Mouse (Mus musculus) lung, postnatal 0 days (tissue): Measurements from ENCODE around the gene Gm6763. TPM values are rescaled to one million over a fixed set of nuclear protein-coding genes. Genes with fewer than 3 reads are reported as not detected.
"Not testable (repeated sequence)": the region's sequence is repeated elsewhere in the genome, so short reads cannot be mapped to it uniquely, and the experiment has no call there.

Experiments
- ATAC-seq: fragments of 200-750 bp; cut with Nextera tagmentation; 2 replicates; pipeline ENCODE4 v1.8.0; 2017; ENCODE audit warnings: moderate library complexity
- DNase-seq: peaks from one replicate; pipeline ENCODE4 v3.0.0-alpha.2; 2016; ENCODE audit warnings: low spot score
- H3K27ac ChIP-seq: fragments of 300-500 bp; sonication (generic); 2 replicates; pipeline ENCODE4 v1.5.1; 2014; ENCODE audit warnings: antibody characterized with exemption, mild to moderate bottlenecking, low read length, mixed read lengths
- H3K27me3 ChIP-seq: fragments of 300-500 bp; sonication (generic); replicated peaks from 2 replicates; pipeline ENCODE4 v1.6.1; 2014; ENCODE audit warnings: low read length, mixed read lengths; ENCODE audit not compliant: insufficient read depth
- H3K36me3 ChIP-seq: fragments of 300-500 bp; sonication (generic); 2 replicates; pipeline ENCODE4 v1.6.1; 2014; ENCODE audit warnings: low read length, mixed read lengths; ENCODE audit not compliant: insufficient read depth
- H3K4me1 ChIP-seq: fragments of 300-500 bp; sonication (generic); 2 replicates; pipeline ENCODE4 v1.6.1; 2014; ENCODE audit warnings: antibody characterized with exemption, low read depth, low read length, mixed read lengths; ENCODE audit not compliant: insufficient read depth
- H3K4me2 ChIP-seq: fragments of 300-500 bp; sonication (generic); replicated peaks from 2 replicates; pipeline ENCODE4 v1.6.1; 2014; ENCODE audit warnings: low read depth, mild to moderate bottlenecking, low read length, moderate library complexity, mixed read lengths
- H3K4me3 ChIP-seq: fragments of 300-500 bp; sonication (generic); 2 replicates; pipeline ENCODE4 v1.5.1; 2014; ENCODE audit warnings: low read depth, low read length
- H3K9ac ChIP-seq: fragments of 300-500 bp; sonication (generic); replicated peaks from 2 replicates; pipeline ENCODE4 v1.6.1; 2014; ENCODE audit warnings: low read depth, mild to moderate bottlenecking
- H3K9me3 ChIP-seq: fragments of 300-500 bp; sonication (generic); 2 replicates; pipeline ENCODE4 v1.6.1; 2016; ENCODE audit warnings: low read length, mixed read lengths
- CTCF ChIP-seq: IDR thresholded peaks from 2 replicates; pipeline ENCODE4 v1.5.1; 2016; ENCODE audit warnings: antibody characterized with exemption, mild to moderate bottlenecking
- EP300 ChIP-seq: IDR thresholded peaks from 2 replicates; pipeline ENCODE4 v1.6.1; 2016; ENCODE audit warnings: antibody characterized with exemption, mild to moderate bottlenecking, control low read depth
- WGBS: fragments of 180-500 bp; shearing (Covaris S2); extraction: QIAGEN DNeasy Blood & Tissue Kit; methylation state at CpG from one replicate; pipeline ENCODE4 v1.1.7; 2014; 5-methylcytosine and 5-hydroxymethylcytosine counted together
- polyA plus RNA-seq: library from polyadenylated mRNA; unstranded; fragments of >200 nt; fragmentation: Nextera tagmentation; extraction: Ambion mirVana; gene quantifications from 2 replicates; pipeline ENCODE4 v1.2.1, GENCODE M21; 2015

The Gm6763 gene
- not detected in 2 replicates for polyA plus RNA-seq

GRCm38 (mm10) chr10:104151197-104151596 lies at the start of gene Gm6763:
Gene Gm6763 (plus strand): TSS chr10:104151497.
- not testable (repeated sequence) for DNase-seq, H3K27ac ChIP-seq, ATAC-seq, H3K4me2 ChIP-seq, H3K36me3 ChIP-seq, H3K4me1 ChIP-seq, H3K27me3 ChIP-seq, H3K9ac ChIP-seq, H3K4me3 ChIP-seq, H3K9me3 ChIP-seq
- no CpG with 5 or more reads among the region's 3 CpGs for WGBS

GRCm38 (mm10) chr10:104110044-104110443 lies 41.3 kb upstream of the Gm6763 start:
- Histone ChIP-seq H3K4me3 (no peak overlapping the region), H3K4me2 (no peak overlapping the region), H3K36me3 (no peaks in the 10 kb centered on the region), H3K27me3 (no peaks in the 10 kb centered on the region), H3K9me3 (no peaks in the 10 kb centered on the region), H3K9ac (no peak overlapping the region), H3K4me1 (no peaks in the 10 kb centered on the region), H3K27ac (no peak overlapping the region)
- 58% methylated on average over 3 of the region's 3 CpGs for WGBS
- no peak for TF ChIP-seq EP300
- DNase-seq (no peak), ATAC-seq (no peak)

GRCm38 (mm10) chr10:104118312-104118711 lies 33.0 kb upstream of the Gm6763 start:
- Histone ChIP-seq H3K4me3 (no peak overlapping the region), H3K9ac (no peak overlapping the region), H3K4me1 (no peaks in the 10 kb centered on the region), H3K4me2 (no peak overlapping the region), H3K27ac (no peak overlapping the region), H3K27me3 (no peaks in the 10 kb centered on the region), H3K36me3 (no peaks in the 10 kb centered on the region), H3K9me3 (no peaks in the 10 kb centered on the region)
- TF ChIP-seq EP300 (no peak), CTCF (no peak)
- 49% methylated on average over 2 of the region's 2 CpGs for WGBS
- ATAC-seq (no peak), DNase-seq (no peak)

DNA sequence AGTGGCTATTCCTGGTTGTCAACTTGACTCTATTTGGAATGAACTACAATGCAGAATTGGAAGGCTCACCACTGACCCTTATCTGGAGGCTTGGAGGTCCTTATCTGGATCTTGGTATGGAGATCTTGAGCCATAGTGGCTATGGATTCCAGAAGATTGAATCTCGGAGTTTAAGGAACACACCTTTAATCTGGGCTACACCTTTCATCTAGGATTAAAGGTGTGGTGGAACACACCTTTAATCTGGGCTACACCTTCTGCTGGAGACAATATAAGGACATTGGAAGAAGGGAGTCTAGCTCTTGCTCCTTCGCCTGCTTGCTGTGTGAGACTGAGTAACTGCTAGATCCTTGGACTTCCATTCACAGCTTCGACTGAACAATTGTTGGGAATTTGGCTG lies 8.6 kb upstream of the Gm6763 start, which contains the start of gene Gm21293:
Gene Gm21293, plus strand, starts transcription at position 301 of the 400 bp plus-strand sequence.
- H3K27ac ChIP-seq, H3K9ac ChIP-seq, H3K36me3 ChIP-seq, H3K4me3 ChIP-seq, H3K4me1 ChIP-seq, ATAC-seq, H3K27me3 ChIP-seq, H3K9me3 ChIP-seq, DNase-seq, H3K4me2 ChIP-seq: not testable (repeated sequence)
- WGBS: no CpG with 5 or more reads among the region's 3 CpGs

- WGBS: no CpG with 5 or more reads among the region's 3 CpGs
- H3K4me2 ChIP-seq, H3K36me3 ChIP-seq, H3K4me1 ChIP-seq, H3K9me3 ChIP-seq, ATAC-seq, H3K4me3 ChIP-seq, H3K27ac ChIP-seq, DNase-seq, H3K9ac ChIP-seq, H3K27me3 ChIP-seq: not testable (repeated sequence)
Measured at GRCm38 (mm10) chr10:104159706-104160105, 8.4 kb downstream of the Gm6763 start, which contains the start of gene Gm8764. Gene Gm8764 (plus strand): TSS chr10:104160006.

GRCm38 (mm10) chr10:104168215-104168614 lies 16.9 kb downstream of the Gm6763 start, which contains the start of gene Gm21304:
Gene Gm21304 (plus strand): TSS chr10:104168515.
- not testable (repeated sequence) for H3K36me3 ChIP-seq, H3K27me3 ChIP-seq, H3K4me3 ChIP-seq, H3K9ac ChIP-seq, H3K27ac ChIP-seq, ATAC-seq, H3K4me1 ChIP-seq, H3K4me2 ChIP-seq, H3K9me3 ChIP-seq, DNase-seq
- no CpG with 5 or more reads among the region's 3 CpGs for WGBS

GRCm38 (mm10) chr10:104176724-104177123 lies 25.4 kb downstream of the Gm6763 start, which contains the start of gene Gm21312:
Gene Gm21312 (plus strand): TSS chr10:104177024.
- H3K27me3 ChIP-seq, DNase-seq, H3K4me3 ChIP-seq, H3K36me3 ChIP-seq, H3K4me1 ChIP-seq, H3K9ac ChIP-seq, H3K9me3 ChIP-seq, H3K27ac ChIP-seq, H3K4me2 ChIP-seq, ATAC-seq: not testable (repeated sequence)
- WGBS: no CpG with 5 or more reads among the region's 3 CpGs

GRCm38 (mm10) chr10:104185233-104185632 lies 33.9 kb downstream of the Gm6763 start, which contains the start of gene Gm20765:
Gene Gm20765 (plus strand): TSS chr10:104185533.
- H3K4me1 ChIP-seq, H3K9me3 ChIP-seq, H3K36me3 ChIP-seq, H3K27me3 ChIP-seq, H3K27ac ChIP-seq, H3K4me3 ChIP-seq, H3K4me2 ChIP-seq, ATAC-seq, H3K9ac ChIP-seq, DNase-seq: not testable (repeated sequence)
- no CpG with 5 or more reads among the region's 3 CpGs for WGBS

DNA sequence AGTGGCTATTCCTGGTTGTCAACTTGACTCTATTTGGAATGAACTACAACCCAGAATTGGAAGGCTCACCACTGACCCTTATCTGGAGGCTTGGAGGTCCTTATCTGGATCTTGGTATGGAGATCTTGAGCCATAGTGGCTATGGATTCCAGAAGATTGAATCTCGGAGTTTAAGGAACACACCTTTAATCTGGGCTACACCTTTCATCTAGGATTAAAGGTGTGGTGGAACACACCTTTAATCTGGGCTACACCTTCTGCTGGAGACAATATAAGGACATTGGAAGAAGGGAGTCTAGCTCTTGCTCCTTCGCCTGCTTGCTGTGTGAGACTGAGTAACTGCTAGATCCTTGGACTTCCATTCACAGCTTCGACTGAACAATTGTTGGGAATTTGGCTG lies 42.4 kb downstream of the Gm6763 start, which contains the start of gene Gm4340:
Gene Gm4340, plus strand, starts transcription at position 301 of the 400 bp plus-strand sequence.
- not testable (repeated sequence) for H3K4me1 ChIP-seq, H3K27ac ChIP-seq, H3K4me2 ChIP-seq, DNase-seq, H3K9ac ChIP-seq, H3K27me3 ChIP-seq, H3K9me3 ChIP-seq, H3K36me3 ChIP-seq, H3K4me3 ChIP-seq, ATAC-seq
- WGBS: no CpG with 5 or more reads among the region's 3 CpGs
